Mouse (Mus musculus): ENCODE data around the gene 2310050C09Rik. TPM values are rescaled to one million over a fixed set of nuclear protein-coding genes. Genes with fewer than 3 reads are reported as not detected.

The 2310050C09Rik gene
- total RNA-seq, 1 experiment, result not detected

- Histone ChIP-seq H3K9me3 (ENCODE audit: control insufficient read depth, insufficient read depth, low read depth, low read length) (no peaks in the 10 kb centered on the region), H3K4me1 (ENCODE audit: control insufficient read depth in 2 of 2, insufficient read depth in 2 of 2, low read length in 2 of 2, poor library complexity in 1 of 2) (no peaks in the 10 kb centered on the region), H3K36me3 (ENCODE audit: control insufficient read depth, insufficient read depth, low read length, poor library complexity, severe bottlenecking) (no peaks in the 10 kb centered on the region), H3K27ac (ENCODE audit: insufficient read depth, low read depth, low read length, poor library complexity, severe bottlenecking) (no peak overlapping the region), H3K9ac (ENCODE audit: insufficient read depth, low read depth, low read length, poor library complexity, severe bottlenecking) (no peak overlapping the region), H3K4me3 (ENCODE audit: insufficient read depth in 1 of 2, low read depth in 1 of 2, low read length in 2 of 2, poor library complexity in 1 of 2, severe bottlenecking in 1 of 2) (no peak overlapping the region)
- no peak for DNase-seq (ENCODE audit: low read depth, low spot score)
- in situ Hi-C loops (cut with MboI; ENCODE audit: low sequenced_read_pairs in 2 of 2, unreplicated experiment in 2 of 2), result no loop called here
- TF ChIP-seq ZNF384 (IDR thresholded peaks at IDR 0.05; ENCODE audit: low read depth, low read length), result no peak
- TF ChIP-seq HCFC1 (IDR thresholded peaks at IDR 0.05; ENCODE audit: borderline replicate concordance, insufficient read depth, low read length), result no peak
- no peak for TF ChIP-seq ZC3H11A (IDR thresholded peaks at IDR 0.05; ENCODE audit: borderline replicate concordance, low read depth, low read length)
- TF ChIP-seq CHD2 (IDR thresholded peaks at IDR 0.05; ENCODE audit: low read depth, low read length), result no peak
- TF ChIP-seq MAFK (IDR thresholded peaks at IDR 0.05; ENCODE audit: insufficient read depth, low read depth, low read length), result no peak
Measured at GRCm38 (mm10) chr3:92894489-92894888, 24.5 kb upstream of the 2310050C09Rik start.

GRCm38 (mm10) chr3:92894063-92894462, 24.0 kb upstream of the 2310050C09Rik start:
- TF ChIP-seq ZC3H11A (IDR thresholded peaks at IDR 0.05; ENCODE audit: borderline replicate concordance, low read depth, low read length), result no peak
- no peak for TF ChIP-seq MAFK (IDR thresholded peaks at IDR 0.05; ENCODE audit: insufficient read depth, low read depth, low read length)
- no peak for TF ChIP-seq CHD2 (IDR thresholded peaks at IDR 0.05; ENCODE audit: low read depth, low read length)
- TF ChIP-seq ZNF384 (IDR thresholded peaks at IDR 0.05; ENCODE audit: low read depth, low read length), result no peak
- no peak for TF ChIP-seq HCFC1 (IDR thresholded peaks at IDR 0.05; ENCODE audit: borderline replicate concordance, insufficient read depth, low read length)
- H3K9ac ChIP-seq (ENCODE audit: insufficient read depth, low read depth, low read length, poor library complexity, severe bottlenecking), result no peak overlapping the region
- no peaks in the 10 kb centered on the region for H3K9me3 ChIP-seq (ENCODE audit: control insufficient read depth, insufficient read depth, low read depth, low read length)
- no peak overlapping the region for H3K4me3 ChIP-seq (ENCODE audit: insufficient read depth in 1 of 2, low read depth in 1 of 2, low read length in 2 of 2, poor library complexity in 1 of 2, severe bottlenecking in 1 of 2)
- no peaks in the 10 kb centered on the region for H3K36me3 ChIP-seq (ENCODE audit: control insufficient read depth, insufficient read depth, low read length, poor library complexity, severe bottlenecking)
- in situ Hi-C loops (cut with MboI; ENCODE audit: low sequenced_read_pairs in 2 of 2, unreplicated experiment in 2 of 2), result no loop called here
- H3K4me1 ChIP-seq (ENCODE audit: control insufficient read depth in 2 of 2, insufficient read depth in 2 of 2, low read length in 2 of 2, poor library complexity in 1 of 2), result no peaks in the 10 kb centered on the region
- DNase-seq (ENCODE audit: low read depth, low spot score), result no peak
- no peak overlapping the region for H3K27ac ChIP-seq (ENCODE audit: insufficient read depth, low read depth, low read length, poor library complexity, severe bottlenecking)

GRCm38 (mm10) chr3:92874180-92874579, 4.2 kb upstream of the 2310050C09Rik start:
- H3K9ac ChIP-seq (ENCODE audit: insufficient read depth, low read depth, low read length, poor library complexity, severe bottlenecking), result no peak overlapping the region
- H3K4me3 ChIP-seq (ENCODE audit: insufficient read depth in 1 of 2, low read depth in 1 of 2, low read length in 2 of 2, poor library complexity in 1 of 2, severe bottlenecking in 1 of 2), result no peak overlapping the region
- no peak overlapping the region for H3K27ac ChIP-seq (ENCODE audit: insufficient read depth, low read depth, low read length, poor library complexity, severe bottlenecking)
- no peaks in the 10 kb centered on the region for H3K36me3 ChIP-seq (ENCODE audit: control insufficient read depth, insufficient read depth, low read length, poor library complexity, severe bottlenecking)
- no peaks in the 10 kb centered on the region for H3K4me1 ChIP-seq (ENCODE audit: control insufficient read depth in 2 of 2, insufficient read depth in 2 of 2, low read length in 2 of 2, poor library complexity in 1 of 2)
- DNase-seq (ENCODE audit: low read depth, low spot score), result no peak
- in situ Hi-C loops (cut with MboI; ENCODE audit: low sequenced_read_pairs in 2 of 2, unreplicated experiment in 2 of 2), result no loop called here
- H3K9me3 ChIP-seq (ENCODE audit: control insufficient read depth, insufficient read depth, low read depth, low read length), result no peaks in the 10 kb centered on the region
- no peak for TF ChIP-seq MAFK (IDR thresholded peaks at IDR 0.05; ENCODE audit: insufficient read depth, low read depth, low read length)
- no peak for TF ChIP-seq HCFC1 (IDR thresholded peaks at IDR 0.05; ENCODE audit: borderline replicate concordance, insufficient read depth, low read length)
- no peak for TF ChIP-seq ZC3H11A (IDR thresholded peaks at IDR 0.05; ENCODE audit: borderline replicate concordance, low read depth, low read length)
- TF ChIP-seq ZNF384 (IDR thresholded peaks at IDR 0.05; ENCODE audit: low read depth, low read length), result no peak
- TF ChIP-seq CHD2 (IDR thresholded peaks at IDR 0.05; ENCODE audit: low read depth, low read length), result no peak

- Histone ChIP-seq H3K9me3 (ENCODE audit: control insufficient read depth, insufficient read depth, low read depth, low read length) (no peaks in the 10 kb centered on the region), H3K27ac (ENCODE audit: insufficient read depth, low read depth, low read length, poor library complexity, severe bottlenecking) (no peak within 1 kb of the TSS), H3K4me1 (ENCODE audit: control insufficient read depth in 2 of 2, insufficient read depth in 2 of 2, low read length in 2 of 2, poor library complexity in 1 of 2) (no peaks in the 10 kb centered on the region), H3K9ac (ENCODE audit: insufficient read depth, low read depth, low read length, poor library complexity, severe bottlenecking) (no peak within 1 kb of the TSS), H3K36me3 (ENCODE audit: control insufficient read depth, insufficient read depth, low read length, poor library complexity, severe bottlenecking) (no peaks in the 10 kb centered on the region), H3K4me3 (ENCODE audit: insufficient read depth in 1 of 2, low read depth in 1 of 2, low read length in 2 of 2, poor library complexity in 1 of 2, severe bottlenecking in 1 of 2) (no peak within 1 kb of the TSS)
- TF ChIP-seq HCFC1 (IDR thresholded peaks at IDR 0.05; ENCODE audit: borderline replicate concordance, insufficient read depth, low read length) (no peak), ZNF384 (IDR thresholded peaks at IDR 0.05; ENCODE audit: low read depth, low read length) (no peak), CHD2 (IDR thresholded peaks at IDR 0.05; ENCODE audit: low read depth, low read length) (no peak), MAFK (IDR thresholded peaks at IDR 0.05; ENCODE audit: insufficient read depth, low read depth, low read length) (no peak), ZC3H11A (IDR thresholded peaks at IDR 0.05; ENCODE audit: borderline replicate concordance, low read depth, low read length) (no peak)
- in situ Hi-C loops (cut with MboI; ENCODE audit: low sequenced_read_pairs in 2 of 2, unreplicated experiment in 2 of 2), result no loop called here
- DNase-seq (ENCODE audit: low read depth, low spot score), result no peak
Measured at GRCm38 (mm10) chr3:92851186-92851585, 18.8 kb downstream of the 2310050C09Rik start, which contains the start of gene Lce1l. Gene Lce1l, minus strand, starts transcription at chr3:92851286.

- DNase-seq (ENCODE audit: low read depth, low spot score), result no peak
- in situ Hi-C loops (cut with MboI; ENCODE audit: low sequenced_read_pairs in 2 of 2, unreplicated experiment in 2 of 2), result no loop called here
- no peak for TF ChIP-seq ZNF384 (IDR thresholded peaks at IDR 0.05; ENCODE audit: low read depth, low read length)
- TF ChIP-seq CHD2 (IDR thresholded peaks at IDR 0.05; ENCODE audit: low read depth, low read length), result no peak
- TF ChIP-seq ZC3H11A (IDR thresholded peaks at IDR 0.05; ENCODE audit: borderline replicate concordance, low read depth, low read length), result no peak
- no peak for TF ChIP-seq MAFK (IDR thresholded peaks at IDR 0.05; ENCODE audit: insufficient read depth, low read depth, low read length)
- TF ChIP-seq HCFC1 (IDR thresholded peaks at IDR 0.05; ENCODE audit: borderline replicate concordance, insufficient read depth, low read length), result no peak
- H3K4me1 ChIP-seq (ENCODE audit: control insufficient read depth in 2 of 2, insufficient read depth in 2 of 2, low read length in 2 of 2, poor library complexity in 1 of 2), result no peaks in the 10 kb centered on the region
- no peaks in the 10 kb centered on the region for H3K9me3 ChIP-seq (ENCODE audit: control insufficient read depth, insufficient read depth, low read depth, low read length)
- no peak within 1 kb of the TSS for H3K9ac ChIP-seq (ENCODE audit: insufficient read depth, low read depth, low read length, poor library complexity, severe bottlenecking)
- no peaks in the 10 kb centered on the region for H3K36me3 ChIP-seq (ENCODE audit: control insufficient read depth, insufficient read depth, low read length, poor library complexity, severe bottlenecking)
- H3K4me3 ChIP-seq (ENCODE audit: insufficient read depth in 1 of 2, low read depth in 1 of 2, low read length in 2 of 2, poor library complexity in 1 of 2, severe bottlenecking in 1 of 2), result no peak within 1 kb of the TSS
- no peak within 1 kb of the TSS for H3K27ac ChIP-seq (ENCODE audit: insufficient read depth, low read depth, low read length, poor library complexity, severe bottlenecking)
Measured at GRCm38 (mm10) chr3:92827108-92827507, 42.9 kb downstream of the 2310050C09Rik start, which contains the start of gene Kprp. Gene Kprp, minus strand, starts transcription at chr3:92827247.
